Mouse (Mus musculus) cortical plate, adult 2 months (tissue): ENCODE results near the gene Fam69a. TPM values are rescaled to one million over a fixed set of nuclear protein-coding genes. Genes with fewer than 3 reads are reported as not detected.

Source experiments
- H3K27ac ChIP-seq: fragments of 200-500 bp; 2 replicates; pipeline ENCODE4 v1.5.1; 2012; ENCODE audit warnings: low read length, control low read depth, inconsistent platforms; ENCODE audit not compliant: insufficient read depth
- H3K4me1 ChIP-seq: fragments of 200-500 bp; 2 replicates; pipeline ENCODE4 v1.6.1; 2011; ENCODE audit warnings: low read length; ENCODE audit not compliant: control insufficient read depth, insufficient read depth
- H3K4me3 ChIP-seq: fragments of 200-500 bp; 2 replicates; pipeline ENCODE4 v1.5.1; 2011; ENCODE audit warnings: mild to moderate bottlenecking, low read length, control low read depth; ENCODE audit not compliant: insufficient read depth
- CTCF ChIP-seq: fragments of 200-500 bp; IDR thresholded peaks from 2 replicates; pipeline ENCODE4 v1.5.1; 2011; ENCODE audit warnings: mild to moderate bottlenecking, control low read depth, low read length; ENCODE audit not compliant: insufficient read depth; ENCODE audit errors: extremely low read depth
- POLR2A ChIP-seq: fragments of 200-500 bp; IDR thresholded peaks from 2 replicates; pipeline ENCODE4 v1.6.1; 2011; ENCODE audit warnings: mild to moderate bottlenecking, low read length, control low read depth; ENCODE audit not compliant: insufficient read depth; ENCODE audit errors: extremely low read depth
- polyA plus RNA-seq: library from polyadenylated mRNA; depleted of rRNA; stranded (reverse); fragments of >200 nt; gene quantifications from 2 replicates; pipeline ENCODE4 v1.2.3, GENCODE M21; 2012

Fam69a gene
- polyA plus RNA-seq, 1 experiment, result 17.3 TPM

DNA sequence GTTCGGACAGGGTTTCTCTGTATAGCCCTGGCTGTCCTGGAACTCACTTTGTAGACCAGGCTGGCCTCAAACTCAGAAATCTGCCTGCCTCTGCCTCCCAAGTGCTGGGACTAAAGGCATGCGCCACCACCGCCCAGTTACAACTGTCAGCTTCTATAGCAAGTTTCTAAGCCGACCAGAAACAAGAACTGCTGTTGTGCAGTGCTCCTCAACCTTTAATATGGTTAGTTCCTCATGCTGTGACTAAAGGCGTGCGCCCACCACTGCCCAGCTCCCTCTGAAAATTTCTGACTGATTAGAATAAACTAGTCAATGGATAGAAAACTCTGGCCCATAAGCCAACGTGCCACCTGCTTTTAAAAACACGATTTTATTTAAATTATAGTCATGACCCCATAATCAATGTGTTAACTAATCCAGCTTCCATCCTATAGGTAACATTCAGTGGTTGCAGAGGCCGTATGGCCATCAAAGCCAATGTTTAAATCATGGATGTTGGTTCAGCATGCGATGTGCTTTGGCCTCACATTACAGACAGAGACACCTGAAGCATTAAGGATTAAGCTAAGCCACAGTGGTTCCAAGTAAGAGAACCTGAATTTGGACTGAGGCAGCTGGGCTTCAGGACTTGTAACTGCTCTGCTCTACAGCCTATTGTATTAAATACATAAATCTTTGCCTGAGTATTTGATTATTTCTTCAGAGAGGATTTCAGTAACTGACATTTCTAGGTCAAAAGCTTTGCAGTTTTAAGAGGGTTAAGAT is 50.1 kb downstream of the Fam69a start:
- no peak for TF ChIP-seq CTCF
- TF ChIP-seq POLR2A, result no peak
- H3K4me1 ChIP-seq, result no peaks in the 10 kb centered on the region
- H3K4me3 ChIP-seq, result no peak overlapping the region

GRCm38 (mm10) chr5:107934770-107935543 is 51.9 kb downstream of the Fam69a start:
- no peak overlapping the region for H3K4me3 ChIP-seq
- H3K27ac ChIP-seq, result no peak overlapping the region
- no peak for TF ChIP-seq CTCF
- TF ChIP-seq POLR2A, result no peak
- no peaks in the 10 kb centered on the region for H3K4me1 ChIP-seq

More for the DNA sequence above, 50.1 kb downstream of the Fam69a start:
- no peak overlapping the region for H3K27ac ChIP-seq

DNA sequence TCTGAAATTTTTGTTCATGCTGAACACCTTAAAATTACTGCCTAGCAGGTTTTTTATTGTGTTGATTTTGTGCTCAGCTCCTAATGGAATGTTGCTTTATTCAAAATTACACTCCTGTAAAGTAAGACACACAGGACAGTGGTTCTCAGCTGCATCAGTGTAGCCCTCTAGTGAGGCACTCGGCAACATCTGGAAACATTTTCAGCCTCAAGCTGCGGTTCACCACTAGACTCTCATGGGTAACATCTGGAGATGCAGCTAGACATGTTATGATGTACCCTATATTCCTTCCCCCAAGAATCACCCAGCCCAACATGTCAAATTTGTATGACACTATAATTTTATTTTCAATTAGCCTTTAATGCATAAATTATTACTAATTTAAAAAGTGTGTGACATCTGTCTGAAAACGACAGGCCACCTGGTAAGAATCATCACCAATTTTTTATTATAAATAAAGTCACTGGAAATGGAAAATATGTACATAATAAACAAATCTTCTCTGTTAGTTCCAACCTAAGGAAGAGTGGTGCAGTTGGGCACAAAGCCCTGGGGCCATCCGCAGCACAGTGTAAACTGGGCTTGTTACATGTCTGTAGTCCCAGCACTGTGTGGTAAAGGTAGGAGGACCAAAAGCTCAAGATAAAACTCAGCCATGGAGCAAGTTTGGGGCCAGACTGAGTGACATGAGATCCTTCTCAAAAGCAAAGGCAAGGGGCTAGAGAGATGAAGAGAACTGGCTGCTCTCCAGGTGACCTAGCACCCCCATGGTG is 53.5 kb downstream of the Fam69a start:
- TF ChIP-seq POLR2A (no peak), CTCF (no peak)

GRCm38 (mm10) chr5:107932556-107932955 is 54.3 kb downstream of the Fam69a start:
- no peaks in the 10 kb centered on the region for H3K4me1 ChIP-seq
- no peak for TF ChIP-seq CTCF
- no peak for TF ChIP-seq POLR2A
- H3K27ac ChIP-seq, result no peak overlapping the region
- no peak overlapping the region for H3K4me3 ChIP-seq

More for the DNA sequence above, 53.5 kb downstream of the Fam69a start:
- no peak overlapping the region for H3K4me3 ChIP-seq
- no peaks in the 10 kb centered on the region for H3K4me1 ChIP-seq
- no peak overlapping the region for H3K27ac ChIP-seq

DNA sequence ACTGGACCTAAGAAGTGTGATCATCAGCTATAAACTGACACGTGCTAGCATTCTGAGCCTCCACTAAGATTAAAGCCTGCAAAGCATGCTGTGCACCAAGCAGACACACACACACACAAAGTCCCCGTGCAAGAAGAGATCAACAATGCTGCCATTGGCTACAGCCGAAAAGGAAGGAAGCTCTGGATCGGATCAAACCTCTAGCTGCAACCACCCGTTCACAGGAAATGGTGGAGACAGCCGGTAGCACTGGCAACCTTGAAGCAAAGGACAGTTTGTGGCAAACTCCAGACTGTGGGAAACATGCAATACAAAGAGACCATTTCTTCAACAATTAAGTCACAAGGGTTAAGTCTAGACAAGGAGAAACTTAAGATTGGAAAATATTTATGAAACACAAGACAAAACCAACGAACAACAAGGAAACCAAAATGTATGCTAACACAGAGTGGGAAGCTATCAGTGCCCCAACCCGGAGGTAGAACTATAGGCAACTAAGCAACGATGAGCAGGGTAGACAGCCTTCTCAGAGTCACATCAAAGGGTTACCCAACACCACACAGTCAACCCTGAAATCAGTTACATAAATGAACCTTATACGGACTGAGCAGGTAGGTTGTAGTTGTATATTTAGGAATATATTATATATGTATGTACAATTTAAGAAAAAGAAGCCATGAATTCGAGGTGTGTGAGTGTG is 60.2 kb downstream of the Fam69a start:
- no peaks in the 10 kb centered on the region; the same call in 1 of the 2 replicates for H3K4me1 ChIP-seq
- H3K27ac ChIP-seq, result no peak overlapping the region
- no peak for TF ChIP-seq CTCF
- TF ChIP-seq POLR2A, result no peak
- H3K4me3 ChIP-seq, result no peak overlapping the region

GRCm38 (mm10) chr5:107924564-107924963 is 62.3 kb downstream of the Fam69a start:
- Histone ChIP-seq H3K4me3 (no peak overlapping the region), H3K4me1 (no peaks in the 10 kb centered on the region; the same call in 1 of the 2 replicates), H3K27ac (no peak overlapping the region)
- TF ChIP-seq CTCF (no peak), POLR2A (no peak)

DNA sequence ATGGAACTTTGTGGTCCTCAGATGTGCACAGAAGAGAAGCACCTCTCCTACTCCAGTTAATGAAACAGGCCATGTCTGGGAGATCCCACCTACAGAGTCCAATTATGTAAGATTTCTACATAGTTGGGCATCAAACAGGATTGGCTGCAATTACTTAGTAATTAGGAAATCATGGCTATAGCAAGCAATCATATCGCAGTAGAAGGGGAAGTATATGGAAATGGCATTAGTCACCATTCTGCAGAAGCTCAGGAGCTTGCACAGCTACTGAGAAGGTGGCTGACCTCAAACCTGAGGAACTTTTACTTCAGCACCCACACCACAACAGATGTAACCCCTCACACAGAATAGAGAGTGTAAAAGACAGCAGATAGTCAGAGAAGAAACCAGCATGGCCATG is 64.0 kb downstream of the Fam69a start:
- no peaks in the 10 kb centered on the region; the same call in 1 of the 2 replicates for H3K4me1 ChIP-seq
- no peak for TF ChIP-seq CTCF
- no peak for TF ChIP-seq POLR2A
- no peak overlapping the region for H3K27ac ChIP-seq
- H3K4me3 ChIP-seq, result no peak overlapping the region

GRCm38 (mm10) chr5:107921400-107922252 is 65.3 kb downstream of the Fam69a start:
- Histone ChIP-seq H3K4me3 (no peak overlapping the region), H3K27ac (no peak overlapping the region), H3K4me1 (no peaks in the 10 kb centered on the region; the same call in 1 of the 2 replicates)
- TF ChIP-seq POLR2A (no peak), CTCF (peak; percentile 26)
